Mouse (Mus musculus) thymus, adult 18-20 months (tissue): Measurements from ENCODE around the gene Hddc3.
"Not testable (repeated sequence)": the region's sequence is repeated elsewhere in the genome, so short reads cannot be mapped to it uniquely, and the experiment has no call there.

Experiments
- DNase-seq, 2 experiments: peaks; one replicate each; pipeline ENCODE4 v3.0.0; 2022; ENCODE audit warnings: mixed read lengths in 2 of 2

The Hddc3 gene

DNA sequence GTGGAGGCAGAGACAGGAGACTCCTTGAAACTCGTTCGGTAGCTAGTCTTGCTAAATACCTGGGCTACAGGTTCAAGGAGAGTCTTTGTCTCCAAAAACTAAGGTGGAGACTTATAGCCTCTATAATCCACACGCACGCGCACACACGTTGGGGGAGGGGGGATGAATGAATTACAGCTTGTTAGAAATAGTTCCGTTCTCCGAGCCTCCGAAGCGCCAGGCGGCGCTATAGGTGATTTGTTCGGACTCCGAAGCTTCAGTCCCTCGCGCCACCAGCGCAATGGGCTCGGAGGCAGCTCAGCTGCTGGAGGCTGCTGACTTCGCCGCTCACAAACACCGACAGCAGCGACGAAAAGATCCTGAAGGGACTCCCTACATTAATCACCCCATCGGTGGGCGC, at the start of gene Hddc3:
Hddc3 (plus strand) TSS at position 247 of the 400 bp plus-strand sequence.
- DNase-seq = peak; percentile 83 to 89

DNA sequence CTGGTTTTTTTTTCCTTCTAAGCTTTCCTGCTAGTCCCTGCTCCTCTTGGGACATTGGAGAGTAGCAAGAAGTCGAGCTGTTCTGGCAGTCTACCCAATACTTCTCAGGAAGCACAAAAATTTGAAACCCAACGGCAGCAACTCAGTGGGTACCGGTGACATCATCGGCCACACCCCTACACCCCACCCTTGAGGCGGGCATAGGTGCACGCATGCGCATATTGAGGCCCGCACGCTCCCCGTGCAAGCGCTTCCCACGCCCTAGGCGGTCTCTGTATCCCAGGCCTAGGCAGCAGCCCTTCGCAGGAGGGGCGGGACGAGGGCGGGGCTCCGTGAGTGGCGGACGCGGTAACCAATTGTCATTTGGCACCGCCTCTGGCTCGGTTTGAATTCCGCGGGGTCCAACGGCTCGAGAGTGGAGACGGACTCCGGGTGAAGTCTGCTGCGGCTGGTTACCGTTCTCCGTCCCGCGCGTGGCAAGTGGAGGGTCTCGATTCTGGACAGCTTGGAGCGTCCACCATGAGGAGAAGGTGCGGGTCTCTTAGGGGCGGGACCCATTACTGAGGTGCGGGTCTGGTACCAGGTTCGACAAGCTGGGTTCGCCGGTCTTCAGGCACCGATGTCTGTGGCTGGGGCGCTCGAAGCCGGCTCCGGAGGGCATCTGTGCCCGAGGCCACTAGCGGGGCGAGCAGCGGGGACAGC, 48.7 kb upstream of the Hddc3 start, which contains the start of gene Prc1:
Prc1 (plus strand) TSS at position 389 of the 702 bp plus-strand sequence.
- DNase-seq = peak; percentile 99

- DNase-seq = no peak
These were observed 47.9 kb upstream of the Hddc3 start for GRCm38 (mm10) chr7:80294764-80295648.

DNA sequence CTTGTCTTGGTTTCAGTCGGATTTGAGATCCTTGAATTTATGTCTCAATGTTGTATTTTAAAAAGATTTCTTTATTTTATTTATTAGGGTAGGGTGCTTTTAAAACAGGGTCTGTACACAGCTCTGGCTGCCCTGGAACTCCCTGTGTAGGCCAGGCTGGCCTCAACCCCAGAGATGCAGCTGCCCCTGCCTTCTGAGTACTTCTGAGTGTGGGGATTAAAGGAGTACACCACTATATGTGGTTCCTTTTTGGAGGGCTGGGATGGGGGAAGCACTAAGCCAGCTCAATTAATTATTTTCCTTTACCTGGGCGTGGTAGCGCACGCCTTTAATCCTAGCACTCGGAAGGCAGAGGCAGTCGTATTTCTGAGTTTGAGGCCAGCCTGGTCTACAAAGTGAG, 46.4 kb upstream of the Hddc3 start:
- DNase-seq = no peak

GRCm38 (mm10) chr7:80297041-80297440, 45.9 kb upstream of the Hddc3 start:
- no peak for DNase-seq

- DNase-seq = no peak
These were observed 44.1 kb upstream of the Hddc3 start for GRCm38 (mm10) chr7:80298754-80299153.

- no peak for DNase-seq
These were observed 43.3 kb upstream of the Hddc3 start for GRCm38 (mm10) chr7:80299568-80299967.

- no peak for DNase-seq
These were observed 41.4 kb upstream of the Hddc3 start for GRCm38 (mm10) chr7:80301522-80301921.

- no peak for DNase-seq
These were observed 35.1 kb upstream of the Hddc3 start for GRCm38 (mm10) chr7:80307766-80308165.

DNA sequence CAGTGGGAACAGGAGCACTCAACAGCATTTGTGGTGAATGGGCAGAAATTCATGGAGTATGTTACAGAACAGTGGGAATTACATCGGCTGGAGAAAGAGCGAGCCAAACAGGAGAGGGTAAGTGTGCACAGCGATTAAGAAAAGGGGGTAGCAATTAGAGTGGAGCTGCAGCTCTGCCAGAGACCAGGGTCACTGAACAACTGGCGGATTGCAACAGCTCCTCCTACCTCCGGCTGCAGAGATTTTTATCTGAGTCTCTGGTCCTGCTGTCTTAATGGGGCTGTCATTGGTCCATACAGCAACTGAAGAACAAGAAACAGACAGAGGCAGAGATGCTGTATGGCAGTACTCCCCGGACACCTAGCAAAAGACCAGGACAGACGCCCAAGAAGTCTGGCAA, 32.1 kb upstream of the Hddc3 start:
- no peak for DNase-seq

DNA sequence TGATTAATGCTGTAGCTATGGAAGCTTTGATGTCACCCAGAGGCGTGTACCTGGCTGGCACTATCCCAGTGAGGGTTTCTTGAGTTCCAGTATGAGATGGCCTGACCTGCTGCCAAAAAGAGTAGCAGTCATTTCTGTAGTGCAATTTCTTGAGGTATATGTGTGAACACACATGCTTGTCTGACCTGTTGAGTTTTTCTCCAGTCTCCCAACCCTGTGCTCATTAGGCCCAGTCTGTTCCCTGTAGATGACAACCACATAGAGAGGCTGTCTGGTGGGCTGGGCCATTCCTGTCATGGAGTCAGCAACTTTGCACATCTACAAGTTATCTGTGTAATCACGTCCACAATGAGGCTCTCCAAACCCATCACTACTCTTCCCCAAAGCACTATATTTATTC, 27.2 kb upstream of the Hddc3 start:
- DNase-seq = no peak

DNA sequence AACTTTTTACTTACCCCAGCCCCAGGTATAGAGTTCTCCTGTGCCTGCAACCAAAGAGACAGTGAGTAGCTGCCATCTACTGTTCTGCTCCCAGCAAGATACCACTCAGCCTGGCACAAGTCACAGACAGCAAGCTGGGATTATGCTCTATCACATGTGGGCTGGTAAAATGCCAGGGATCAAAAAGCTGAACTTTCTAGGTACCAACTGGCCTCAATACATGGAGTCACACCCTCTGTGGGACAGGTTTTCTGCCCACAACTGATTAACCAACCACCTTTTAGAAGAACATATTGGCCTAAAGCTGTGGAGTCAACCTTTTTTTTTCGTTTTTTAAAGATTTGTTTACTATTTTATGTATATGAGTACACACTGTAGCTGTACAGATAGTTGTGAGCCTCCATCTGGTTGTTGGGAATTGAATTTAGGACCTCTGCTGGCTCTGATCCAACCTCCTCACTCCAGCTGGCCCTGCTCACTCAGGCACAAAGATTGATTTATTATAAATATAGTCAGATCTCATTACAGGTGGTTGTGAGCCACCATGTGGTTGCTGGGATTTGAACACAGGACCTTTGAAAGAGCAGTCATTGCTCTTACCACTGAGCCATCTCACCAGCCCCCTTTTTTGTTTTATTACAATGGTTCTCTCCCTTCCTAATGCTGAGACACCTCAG, 25.3 kb upstream of the Hddc3 start:
- DNase-seq = no peak

GRCm38 (mm10) chr7:80318670-80319069, 24.2 kb upstream of the Hddc3 start:
- no peak for DNase-seq

DNA sequence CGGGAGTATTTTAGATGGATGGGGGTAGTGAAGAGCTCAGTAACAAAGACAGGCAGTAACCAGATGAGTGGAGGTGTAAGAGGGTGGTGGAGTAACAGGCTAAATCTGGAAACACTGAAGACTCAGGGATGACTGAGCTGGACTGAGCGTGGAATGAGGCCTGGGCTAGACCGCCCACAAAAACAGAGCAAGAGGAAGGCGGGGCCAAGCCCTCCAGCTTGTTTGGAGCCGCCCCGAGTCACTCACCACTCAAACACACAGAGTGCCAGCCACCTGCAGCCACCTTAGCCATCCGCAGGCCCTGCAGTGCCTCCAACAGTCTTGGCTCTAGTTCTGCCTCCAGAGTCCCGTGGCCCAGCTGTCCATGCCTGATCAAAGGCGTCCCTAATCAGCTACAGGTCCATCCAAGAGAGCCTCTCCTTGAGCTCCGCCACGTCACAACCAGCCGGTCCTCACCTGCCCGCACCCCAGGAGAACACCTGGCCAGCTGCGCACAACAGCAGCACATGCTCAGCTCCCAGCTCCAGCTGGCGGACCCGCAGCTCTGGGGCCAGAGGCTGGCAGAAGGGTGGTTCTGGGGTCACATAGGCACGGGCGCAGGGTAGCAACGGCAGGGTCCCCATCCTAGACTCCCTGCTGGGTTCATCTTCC, 22.9 kb upstream of the Hddc3 start:
- no peak for DNase-seq

DNA sequence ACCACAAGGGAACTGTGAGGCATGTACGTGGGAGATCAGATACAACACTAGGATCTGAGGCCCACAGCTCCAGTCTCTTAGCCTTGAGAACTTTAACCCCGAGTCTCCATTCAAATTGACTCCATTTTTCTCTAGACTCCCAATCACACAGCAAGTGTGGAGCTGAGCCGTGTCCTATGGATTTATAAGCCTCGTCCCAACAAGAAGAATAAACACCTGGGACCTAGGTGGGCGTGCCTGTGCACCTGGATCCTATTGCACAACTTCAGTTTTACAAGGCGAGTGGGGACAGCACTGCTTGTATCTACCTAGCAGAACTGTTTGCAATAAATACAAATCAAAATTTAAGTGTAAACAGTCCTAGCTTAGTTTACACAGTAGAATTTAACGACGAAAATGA, 19.6 kb upstream of the Hddc3 start:
- no peak for DNase-seq

DNA sequence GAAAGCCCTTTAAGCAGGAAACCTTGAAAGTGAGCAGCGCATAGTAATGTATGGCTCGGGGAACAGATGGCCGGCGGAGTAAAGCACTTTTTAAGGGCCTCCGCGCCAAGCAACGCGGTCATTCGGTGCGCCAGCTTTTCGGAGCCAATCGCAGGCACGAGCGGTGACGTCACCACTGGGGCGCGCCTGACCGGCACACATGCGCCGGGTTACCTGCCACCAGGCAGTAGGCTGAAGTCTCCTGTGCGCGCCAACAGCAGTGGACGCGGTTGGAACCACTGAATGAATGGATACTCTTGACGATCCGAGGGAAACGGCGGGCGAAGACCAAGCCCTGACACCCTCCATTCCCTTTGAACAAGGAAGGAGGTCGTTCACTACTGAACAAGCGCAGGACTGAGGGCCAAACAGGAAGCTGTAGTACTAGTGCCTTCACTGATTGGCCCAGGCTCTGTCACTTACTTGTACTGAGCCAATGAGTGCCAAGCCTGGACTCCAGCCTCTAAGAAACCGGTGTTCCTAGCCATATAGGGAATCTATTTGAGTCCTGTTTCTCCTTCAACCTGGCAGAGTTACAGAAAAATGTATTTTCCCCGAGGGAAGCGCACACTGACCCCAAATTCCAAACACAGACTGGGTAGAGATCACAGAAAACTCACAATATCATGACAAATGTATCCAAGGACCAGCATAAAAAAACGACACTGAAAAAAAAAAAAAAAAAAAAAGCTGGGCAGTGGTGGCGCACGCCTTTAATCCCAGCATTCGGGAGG, 18.7 kb upstream of the Hddc3 start, which contains the start of gene Rccd1:
Rccd1 (minus strand) TSS at position 412 of the 773 bp plus-strand sequence.
- DNase-seq = peak; percentile 78 to 85

- DNase-seq = not testable (repeated sequence)
These were observed 18.1 kb upstream of the Hddc3 start for GRCm38 (mm10) chr7:80324816-80325119.

DNA sequence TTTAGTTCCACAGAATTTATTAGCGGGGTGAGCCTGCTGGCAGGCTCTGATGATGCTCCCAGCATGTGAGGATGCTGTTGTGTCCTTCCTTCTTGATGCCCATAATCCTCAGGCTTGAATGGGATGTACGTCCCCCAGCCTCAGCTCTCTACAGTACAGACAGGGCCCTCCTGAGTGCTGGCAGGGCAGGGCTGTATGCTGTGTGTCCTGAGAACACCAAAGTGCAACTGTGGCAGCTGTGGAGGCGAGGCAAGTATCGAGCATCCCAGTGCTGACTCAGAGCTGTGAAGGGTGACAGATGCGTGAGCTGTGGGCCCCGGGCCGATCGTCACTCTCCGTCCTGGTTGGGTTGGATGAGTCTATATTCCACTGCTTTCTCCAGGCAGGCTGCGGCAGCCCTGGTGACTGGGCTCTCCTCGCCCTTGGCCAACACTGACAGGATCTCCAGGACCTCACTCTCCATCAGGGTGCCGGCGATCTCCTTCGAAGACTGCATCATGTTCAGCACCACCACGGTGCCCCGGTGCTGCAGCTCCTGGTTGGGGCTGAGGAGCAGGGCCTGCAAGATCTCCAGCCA, 17.5 kb upstream of the Hddc3 start:
- no peak for DNase-seq

- no peak for DNase-seq
These were observed 16.8 kb upstream of the Hddc3 start for GRCm38 (mm10) chr7:80326076-80326475.

DNA sequence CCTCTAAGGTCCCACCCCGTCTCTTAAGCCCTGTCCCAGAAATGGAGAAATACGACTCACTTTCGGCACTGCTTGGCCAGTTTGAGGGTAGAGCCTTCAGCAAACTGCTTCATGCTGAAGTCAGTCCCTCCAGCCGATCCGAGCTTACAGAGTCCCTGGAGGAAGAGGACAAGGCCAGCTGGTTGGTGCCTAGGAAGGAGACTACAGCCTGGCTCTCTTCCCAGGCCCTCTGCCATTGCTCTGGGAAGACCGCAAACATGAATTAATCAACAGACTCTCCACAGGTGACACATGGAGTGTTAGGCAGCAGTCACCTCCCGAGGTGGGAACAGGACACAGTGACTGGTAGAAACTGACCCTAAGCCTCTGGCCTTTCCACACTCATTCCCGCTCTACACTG, 12.6 kb upstream of the Hddc3 start:
- no peak for DNase-seq

DNA sequence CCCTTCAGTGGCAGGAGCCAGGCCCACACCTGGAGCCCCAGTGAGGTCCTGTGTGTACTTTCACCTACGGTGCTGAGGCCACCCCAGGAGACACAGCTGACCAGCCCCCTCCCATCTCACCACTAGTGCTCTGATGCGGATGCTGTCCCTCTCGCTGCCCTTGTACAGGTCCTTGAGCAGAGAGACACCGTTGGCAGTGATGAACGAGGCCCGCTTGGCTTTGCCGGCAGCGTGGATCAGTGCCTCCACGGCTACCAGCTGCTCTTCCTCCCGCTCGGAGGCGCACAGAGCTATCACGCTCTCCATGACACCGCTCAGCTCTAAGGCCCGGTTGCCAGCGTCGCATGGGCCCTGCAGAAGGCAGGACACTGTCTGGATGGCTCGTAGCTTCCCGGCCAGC, 11.5 kb upstream of the Hddc3 start:
- no peak for DNase-seq

- DNase-seq = no peak
These were observed 8.1 kb upstream of the Hddc3 start for GRCm38 (mm10) chr7:80334848-80335247.
